Mouse (Mus musculus): Measurements from ENCODE around the gene Ank2.

The Ank2 gene

DNA sequence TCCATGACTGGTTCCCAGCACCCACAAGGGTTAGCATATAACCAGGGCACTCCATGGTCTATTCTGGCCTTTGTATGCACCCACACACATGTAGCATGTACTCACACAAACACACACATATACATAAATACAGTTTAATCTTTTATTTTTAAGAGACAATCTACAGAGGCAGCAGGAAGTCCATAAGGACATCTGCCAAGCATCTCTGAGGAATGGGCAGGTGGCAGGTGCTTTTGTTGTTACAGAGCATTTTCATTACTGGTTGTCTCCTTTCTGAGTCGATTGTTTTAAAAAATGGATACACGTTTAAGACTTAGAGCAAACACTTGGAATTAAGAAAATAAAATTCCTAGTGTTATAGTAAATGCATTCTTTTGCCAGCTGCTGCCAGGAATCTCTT lies 390.7 kb downstream of the Ank2 start:
- no peak for TF ChIP-seq GATA4 (IDR thresholded peaks at IDR 0.05; ENCODE audit: insufficient replicate concordance, low read length)

DNA sequence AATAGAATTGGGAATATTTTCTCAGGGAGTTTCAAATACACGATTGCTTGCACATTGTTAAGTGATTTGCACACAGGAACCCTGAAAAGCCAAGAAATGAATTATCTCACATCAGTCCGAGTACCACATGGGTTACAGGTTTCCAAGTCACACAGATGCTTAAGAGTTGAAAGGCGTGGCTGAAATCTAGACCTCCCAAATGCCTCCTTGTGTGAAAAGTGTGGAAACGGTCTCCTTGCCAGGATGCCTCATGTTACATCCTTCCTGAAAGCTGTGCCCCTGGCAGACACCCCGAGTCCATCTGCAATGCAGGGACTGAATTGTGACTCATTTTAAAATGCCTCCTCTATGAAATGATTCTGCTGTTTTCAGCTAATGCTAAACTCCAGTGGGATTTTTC lies 391.9 kb downstream of the Ank2 start:
- no peak for TF ChIP-seq GATA4 (IDR thresholded peaks at IDR 0.05; ENCODE audit: insufficient replicate concordance, low read length)

DNA sequence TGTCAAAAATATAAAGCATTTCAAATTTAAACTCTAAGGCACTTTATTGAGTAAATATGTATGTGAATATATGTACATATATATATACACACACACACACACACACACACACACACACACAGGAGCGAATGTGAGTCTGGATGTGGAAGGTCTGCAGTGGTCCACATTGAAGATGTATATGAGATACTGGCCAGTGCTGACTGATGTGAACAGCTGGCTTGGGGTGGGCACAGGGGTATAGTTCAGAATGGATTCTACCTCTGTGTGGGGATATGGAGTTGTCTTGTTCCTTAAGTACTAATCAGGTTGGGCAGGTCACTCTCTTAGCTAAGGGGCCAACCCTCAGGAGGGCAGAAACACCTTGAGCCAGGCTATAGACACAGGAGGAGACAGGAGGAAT lies 397.8 kb downstream of the Ank2 start:
- no peak for TF ChIP-seq GATA4 (IDR thresholded peaks at IDR 0.05; ENCODE audit: insufficient replicate concordance, low read length)

DNA sequence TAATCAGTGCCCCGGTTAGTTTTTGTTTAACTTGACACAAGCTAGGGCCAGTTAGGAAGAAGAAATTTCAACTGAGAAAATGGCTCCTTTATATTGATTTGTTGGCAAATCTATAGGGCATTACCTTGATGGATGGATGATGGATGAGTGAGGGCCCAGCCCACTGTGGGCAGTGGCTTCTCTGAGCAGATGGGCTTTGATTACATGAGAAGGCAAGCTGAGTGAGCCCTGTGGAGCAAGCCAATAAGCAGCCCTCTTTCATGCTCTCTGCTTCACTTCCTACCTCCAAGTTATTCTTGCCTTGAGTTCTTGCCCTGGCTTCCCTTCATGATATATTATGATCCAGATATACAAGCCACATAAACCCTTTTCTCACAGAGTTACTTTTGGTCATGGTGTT lies 401.4 kb downstream of the Ank2 start:
- TF ChIP-seq GATA4 (IDR thresholded peaks at IDR 0.05; ENCODE audit: insufficient replicate concordance, low read length) = no peak

DNA sequence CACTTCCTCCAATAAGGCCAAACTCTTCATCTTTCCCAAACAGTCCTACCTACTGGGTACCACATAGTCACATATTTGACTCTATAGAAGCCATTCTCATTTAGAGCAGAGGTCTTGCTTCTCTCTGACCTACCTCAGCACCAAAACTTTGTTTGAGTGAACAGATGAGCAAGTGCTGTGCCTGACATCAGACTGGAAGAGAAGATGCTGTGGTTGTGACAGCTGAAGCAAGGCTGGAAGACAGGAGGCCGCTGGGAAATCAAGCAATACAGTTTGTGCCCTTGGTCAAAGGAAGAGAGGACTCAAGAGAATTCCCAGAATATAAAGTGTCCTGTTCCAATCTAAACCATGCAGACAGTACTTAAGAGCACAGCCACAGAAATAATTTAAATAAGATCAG lies 402.0 kb downstream of the Ank2 start:
- TF ChIP-seq GATA4 (IDR thresholded peaks at IDR 0.05; ENCODE audit: insufficient replicate concordance, low read length) = no peak

DNA sequence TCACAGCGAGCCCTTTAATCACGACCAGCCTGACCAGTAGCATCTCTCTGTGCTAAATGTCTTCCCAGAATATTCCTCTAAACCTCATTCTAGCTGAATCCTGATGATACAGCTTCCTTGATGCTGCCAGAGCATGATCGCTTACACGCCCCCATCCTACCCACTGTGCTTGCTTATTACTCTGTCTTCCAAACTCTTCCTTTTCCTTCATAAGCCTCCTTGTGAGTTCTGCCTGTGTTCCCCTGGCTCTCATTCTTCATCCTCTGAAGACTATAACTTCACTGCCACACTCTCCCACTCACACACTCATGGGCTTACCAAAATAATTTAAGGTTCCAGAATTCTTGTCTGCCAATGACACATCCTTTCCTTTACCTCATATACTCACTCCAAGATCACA lies 405.5 kb downstream of the Ank2 start:
- TF ChIP-seq GATA4 (IDR thresholded peaks at IDR 0.05; ENCODE audit: insufficient replicate concordance, low read length) = no peak

DNA sequence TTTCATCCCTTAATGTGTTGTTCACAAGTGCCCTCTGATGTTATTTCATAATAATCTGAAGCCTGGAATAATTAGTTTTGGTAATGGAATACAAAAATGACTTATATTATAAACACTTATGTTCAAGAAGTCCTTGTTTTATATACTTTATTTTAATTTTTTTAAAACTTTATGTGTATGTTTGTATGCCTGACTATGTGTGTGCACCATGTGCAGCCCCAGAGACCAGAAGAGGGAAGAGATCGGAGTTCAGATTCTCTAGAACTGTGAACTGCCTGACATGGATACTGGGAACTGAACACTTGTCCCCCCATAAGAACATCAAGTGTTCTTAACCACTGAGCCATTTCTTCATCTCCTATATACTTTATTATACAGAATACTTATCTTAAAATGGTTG lies 411.6 kb downstream of the Ank2 start:
- no peak for TF ChIP-seq GATA4 (IDR thresholded peaks at IDR 0.05; ENCODE audit: insufficient replicate concordance, low read length)

DNA sequence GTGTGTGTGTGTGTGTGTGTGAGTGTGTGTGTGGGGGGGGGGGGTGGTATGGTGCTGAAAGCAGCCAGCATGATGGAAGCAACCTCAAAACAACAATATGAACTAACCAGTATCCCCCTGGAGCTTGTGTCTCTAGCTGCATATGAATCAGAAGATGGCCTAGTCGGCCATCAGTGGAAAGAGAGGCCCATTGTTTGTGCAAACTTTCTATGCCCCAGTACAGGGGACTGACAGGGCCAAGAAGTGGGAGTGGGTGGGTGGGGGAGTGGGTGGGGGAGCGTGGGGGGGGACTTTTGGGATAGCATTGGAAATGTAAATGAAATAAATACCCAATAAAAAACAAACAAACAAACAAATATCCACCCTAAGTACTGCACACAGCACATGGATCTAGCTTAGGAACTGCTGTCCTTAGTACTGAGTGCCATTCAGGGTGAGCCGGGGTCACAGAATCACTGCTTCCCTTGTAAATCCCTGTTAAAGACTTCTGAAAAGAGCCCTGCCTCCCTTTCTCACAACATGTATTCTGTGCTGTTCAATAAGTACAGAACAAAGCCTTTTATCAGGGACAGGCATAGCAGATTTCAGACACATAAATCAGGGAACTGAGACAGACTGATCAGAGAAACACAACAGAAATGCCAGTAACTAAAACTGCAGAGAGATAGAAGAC lies 412.2 kb downstream of the Ank2 start:
- no peak for TF ChIP-seq GATA4 (IDR thresholded peaks at IDR 0.05; ENCODE audit: insufficient replicate concordance, low read length)

DNA sequence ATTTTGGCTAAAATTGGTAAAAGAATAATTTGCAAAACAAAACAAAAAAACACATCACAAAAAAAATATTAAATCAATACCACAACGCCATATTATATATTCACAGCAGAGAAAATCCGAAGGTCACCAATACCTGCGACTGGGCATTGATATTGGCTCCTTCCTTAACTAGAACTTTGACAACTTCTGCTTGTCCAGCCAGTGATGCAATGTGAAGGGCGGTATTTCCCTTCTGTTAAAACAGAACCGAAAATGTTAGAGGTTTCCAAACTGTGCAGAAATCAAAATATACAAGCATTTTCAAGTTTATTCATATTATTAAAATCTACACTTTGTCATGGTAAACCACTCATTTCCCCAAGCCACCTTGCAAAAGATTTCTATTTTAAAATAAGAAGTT lies 421.8 kb downstream of the Ank2 start:
- TF ChIP-seq GATA4 (IDR thresholded peaks at IDR 0.05; ENCODE audit: insufficient replicate concordance, low read length) = no peak

DNA sequence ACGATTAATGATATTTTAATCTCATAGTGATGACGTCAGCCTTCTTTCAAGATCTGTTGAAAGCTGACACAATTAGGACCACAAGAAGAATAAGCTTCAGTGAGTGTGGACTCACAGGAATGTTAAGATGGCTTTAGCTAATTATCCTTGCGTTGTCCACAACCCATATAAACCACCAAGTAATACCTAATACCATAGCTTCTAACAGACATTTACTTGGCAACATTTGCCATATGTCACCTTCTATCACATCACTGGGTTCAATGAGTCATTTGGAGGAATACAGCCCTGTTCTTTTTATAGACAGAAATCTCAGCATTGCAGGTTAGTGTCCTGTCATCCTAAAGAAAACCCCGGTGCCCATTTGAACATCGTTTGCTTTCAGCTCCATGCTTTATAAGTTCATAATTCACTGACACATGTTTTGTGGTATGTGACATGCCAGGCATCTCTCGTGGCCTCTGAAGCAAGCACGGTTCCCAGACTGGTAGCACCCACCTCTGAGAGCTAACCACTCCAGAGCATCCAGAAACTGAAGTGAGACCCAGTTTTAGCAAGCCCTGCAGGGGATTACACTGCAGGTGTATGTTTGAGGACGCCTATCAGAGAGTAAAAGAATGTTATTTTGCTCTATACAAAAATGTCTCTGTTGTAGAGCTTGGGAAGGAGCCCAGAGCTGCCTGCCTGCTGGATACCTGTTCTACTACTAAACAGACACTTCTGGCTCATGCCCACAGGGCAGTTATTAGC lies 423.4 kb downstream of the Ank2 start:
- TF ChIP-seq GATA4 (IDR thresholded peaks at IDR 0.05; ENCODE audit: insufficient replicate concordance, low read length) = no peak

DNA sequence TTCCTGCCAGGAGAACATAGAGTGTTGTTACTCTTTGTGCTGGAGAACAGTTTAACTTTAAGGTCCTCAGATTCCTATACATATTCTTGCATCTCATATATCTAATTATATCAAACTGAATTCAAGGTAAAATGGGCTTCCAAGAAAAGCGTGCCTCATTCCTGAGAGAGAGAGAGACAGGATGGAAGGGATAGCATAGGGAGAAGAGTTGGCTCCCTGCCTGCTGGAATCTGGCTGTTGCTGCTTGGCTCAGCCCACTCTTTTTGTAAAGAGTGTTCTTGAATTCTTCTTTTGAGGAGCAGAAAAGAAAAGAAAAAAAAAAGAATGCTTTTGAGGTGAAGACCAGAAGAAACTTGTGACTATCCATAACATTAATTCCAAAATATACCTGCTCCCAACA lies 427.7 kb downstream of the Ank2 start:
- no peak for TF ChIP-seq GATA4 (IDR thresholded peaks at IDR 0.05; ENCODE audit: insufficient replicate concordance, low read length)

DNA sequence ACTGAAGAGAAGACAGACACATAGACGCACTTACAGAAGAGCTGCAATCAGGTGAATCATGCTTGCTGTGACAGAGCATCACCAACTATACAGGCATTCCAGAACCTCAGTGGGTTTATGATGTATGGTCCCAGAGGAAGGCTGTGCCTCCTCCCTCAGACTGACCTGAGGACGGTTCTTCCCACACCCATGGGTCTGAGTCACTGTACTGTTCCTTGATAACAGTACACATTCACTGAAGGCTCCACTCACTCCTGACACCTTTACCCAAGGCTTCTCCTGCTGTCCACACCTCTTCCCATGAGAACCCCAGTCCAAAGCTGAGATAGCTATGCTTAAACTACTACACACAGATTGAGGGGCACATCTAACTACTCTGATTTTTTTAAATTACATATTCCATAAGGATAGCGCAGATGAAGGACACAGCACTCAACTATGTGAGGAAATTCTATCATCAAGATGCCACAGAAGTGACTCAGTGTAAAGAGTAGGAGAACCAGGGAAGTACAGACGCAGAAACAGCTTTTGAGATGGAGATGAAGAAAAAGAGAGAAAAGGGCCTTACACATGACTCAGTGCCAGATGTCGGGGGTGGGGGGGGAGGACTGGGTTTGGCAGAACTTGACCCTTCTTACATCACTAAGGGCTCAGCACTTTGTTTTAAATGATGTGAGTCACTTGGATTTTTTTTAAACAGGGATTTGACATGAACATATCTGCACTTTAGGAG lies 435.3 kb downstream of the Ank2 start:
- TF ChIP-seq GATA4 (IDR thresholded peaks at IDR 0.05; ENCODE audit: insufficient replicate concordance, low read length) = no peak

DNA sequence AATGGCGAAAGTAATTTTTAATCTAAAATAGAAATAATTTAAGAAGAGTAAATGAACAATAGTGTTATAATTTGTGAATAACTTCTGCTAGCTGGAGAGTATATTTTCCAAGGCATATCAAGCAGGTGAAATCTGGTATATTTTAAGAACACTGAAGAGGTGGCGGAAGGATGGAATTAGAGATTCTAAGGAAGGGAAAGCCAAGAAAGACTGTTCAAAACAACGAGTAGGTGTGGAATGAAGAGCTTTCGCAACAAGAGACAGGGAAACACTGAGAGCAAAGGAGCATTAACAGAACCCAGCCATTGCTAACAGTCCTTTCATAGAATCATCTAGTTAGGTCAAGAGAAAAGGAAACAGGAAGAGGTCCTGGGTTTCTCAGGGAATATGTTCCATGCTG lies 439.5 kb downstream of the Ank2 start:
- TF ChIP-seq GATA4 (IDR thresholded peaks at IDR 0.05; ENCODE audit: insufficient replicate concordance, low read length) = no peak

DNA sequence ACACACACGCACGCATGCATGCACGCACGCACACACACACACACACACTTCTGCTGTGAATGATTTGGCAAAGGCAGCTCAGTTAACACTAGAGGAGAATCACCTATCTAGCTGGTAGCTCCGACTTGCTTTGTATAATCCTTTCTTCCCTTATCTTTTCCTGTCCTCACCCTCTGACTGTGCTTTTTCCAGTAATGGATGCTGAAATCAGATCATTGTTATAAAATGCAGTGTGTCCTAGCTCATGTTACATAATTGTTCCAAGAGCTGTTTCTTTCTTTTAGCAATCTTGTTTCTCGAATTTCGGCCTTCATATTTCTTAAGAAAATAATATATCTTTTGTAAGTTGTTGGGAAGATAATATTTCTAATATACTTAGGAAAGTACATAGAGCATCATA lies 457.9 kb downstream of the Ank2 start:
- TF ChIP-seq GATA4 (IDR thresholded peaks at IDR 0.05; ENCODE audit: insufficient replicate concordance, low read length) = no peak

DNA sequence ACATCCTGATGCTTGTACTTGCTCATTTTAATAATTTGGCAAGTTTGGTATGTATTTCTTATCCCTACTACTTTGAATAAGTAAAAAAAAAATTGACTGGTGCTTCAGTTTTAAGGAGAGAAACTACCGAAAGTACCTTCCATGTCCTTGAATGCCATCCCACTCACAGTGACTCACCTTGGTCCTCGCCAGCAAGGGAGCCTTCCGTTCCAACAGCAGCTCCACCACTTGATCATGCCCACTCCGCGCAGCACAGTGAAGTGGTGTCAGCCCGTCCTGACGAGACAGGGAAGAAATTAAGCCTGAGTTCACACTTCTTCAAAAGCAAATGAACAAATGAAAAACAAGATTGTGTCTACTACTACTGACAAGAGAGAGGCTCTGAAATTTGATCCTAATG lies 460.6 kb downstream of the Ank2 start:
- TF ChIP-seq GATA4 (IDR thresholded peaks at IDR 0.05; ENCODE audit: insufficient replicate concordance, low read length) = no peak

DNA sequence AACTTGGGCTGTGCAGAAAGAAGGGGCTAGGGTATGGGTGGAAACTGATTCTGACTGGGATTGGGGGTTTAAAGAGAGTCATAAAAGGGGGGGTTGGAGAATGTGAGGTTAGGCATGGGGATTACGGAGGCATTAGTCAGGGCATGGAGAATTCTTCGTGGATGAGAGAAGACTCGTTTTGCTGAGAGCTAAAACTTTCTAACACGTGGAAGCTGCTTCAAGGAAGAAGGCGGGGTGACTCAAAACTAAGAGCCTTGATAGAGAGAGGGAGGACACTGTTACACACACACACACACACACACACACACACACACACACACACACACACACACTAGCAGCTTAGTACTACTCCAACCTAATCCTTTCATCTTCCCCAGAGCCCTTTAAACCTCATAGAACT lies 463.0 kb downstream of the Ank2 start:
- TF ChIP-seq GATA4 (IDR thresholded peaks at IDR 0.05; ENCODE audit: insufficient replicate concordance, low read length) = no peak

Measured in liver, adult (tissue).